Mouse (Mus musculus) heart, embryonic 13.5 days (tissue): ENCODE data around the gene Tle3. TPM values are rescaled to one million over a fixed set of nuclear protein-coding genes. Genes with fewer than 3 reads are reported as not detected.

Source experiments
- ATAC-seq: fragments of 200-750 bp; cut with Nextera tagmentation; 2 replicates; pipeline ENCODE4 v1.8.0; 2017; ENCODE audit warnings: moderate TSS enrichment; ENCODE audit not compliant: insufficient number of reproducible peaks, low FRiP score, low TSS enrichment; ENCODE audit errors: extremely low read depth
- H3K27ac ChIP-seq: fragments of 300-500 bp; sonication (generic); replicated peaks from 2 replicates; pipeline ENCODE4 v1.5.1; 2015; ENCODE audit warnings: moderate library complexity, mild to moderate bottlenecking, inconsistent platforms
- H3K27me3 ChIP-seq: fragments of 300-500 bp; sonication (generic); replicated peaks from 2 replicates; pipeline ENCODE4 v1.6.1; 2015; ENCODE audit warnings: mild to moderate bottlenecking, inconsistent platforms
- H3K36me3 ChIP-seq: fragments of 300-500 bp; sonication (generic); 2 replicates; pipeline ENCODE4 v1.6.1; 2015; ENCODE audit warnings: mild to moderate bottlenecking, inconsistent platforms
- H3K4me1 ChIP-seq: fragments of 300-500 bp; sonication (generic); 2 replicates; pipeline ENCODE4 v1.6.1; 2015; ENCODE audit warnings: inconsistent platforms
- H3K4me2 ChIP-seq: fragments of 300-500 bp; sonication (generic); 2 replicates; pipeline ENCODE4 v1.6.1; 2015; ENCODE audit warnings: inconsistent platforms, mild to moderate bottlenecking, moderate library complexity
- H3K4me3 ChIP-seq: fragments of 300-500 bp; sonication (generic); 2 replicates; pipeline ENCODE4 v1.5.1; 2015; ENCODE audit warnings: moderate library complexity, mild to moderate bottlenecking, inconsistent platforms
- H3K9ac ChIP-seq: fragments of 300-500 bp; sonication (generic); 2 replicates; pipeline ENCODE4 v1.6.1; 2015; ENCODE audit warnings: inconsistent platforms, mild to moderate bottlenecking, moderate library complexity
- H3K9me3 ChIP-seq: fragments of 300-500 bp; sonication (generic); 2 replicates; pipeline ENCODE4 v1.6.1; 2016; ENCODE audit warnings: inconsistent platforms
- WGBS: fragments of 180-500 bp; shearing (Covaris S2); methylation state at CpG from one replicate; pipeline ENCODE4 v1.1.7; 2015; ENCODE audit warnings: mixed read lengths; 5-methylcytosine and 5-hydroxymethylcytosine counted together
- polyA plus RNA-seq: library from polyadenylated mRNA; unstranded; fragments of >200 nt; fragmentation: Nextera tagmentation; extraction: Ambion mirVana; gene quantifications from 2 replicates; pipeline ENCODE4 v1.2.1, GENCODE M21; 2015

Gene Tle3
- polyA plus RNA-seq, 1 experiment from 2014 or later, result 9.1 TPM

GRCm38 (mm10) chr9:61370454-61370888 is 1.7 kb upstream of the Tle3 start:
- Histone ChIP-seq H3K27ac (peak overlapping the region; percentile 84), H3K4me3 (peak overlapping the region; percentile 81), H3K4me2 (peak overlapping the region; percentile 96), H3K4me1 (peaks cover 68% of the 10 kb centered on the region), H3K27me3 (peaks cover 49% of the 10 kb centered on the region), H3K9ac (peak overlapping the region; percentile 85), H3K9me3 (no peaks in the 10 kb centered on the region), H3K36me3 (no peaks in the 10 kb centered on the region; the same call in 1 of the 2 replicates)
- peak; percentile 79 for ATAC-seq
- WGBS, result under 1% methylated on average over 24 of the region's 25 CpGs

- Histone ChIP-seq H3K9ac (peak overlapping the region; percentile 85), H3K4me1 (peaks cover 74% of the 10 kb centered on the region), H3K36me3 (peaks cover 6% of the 10 kb centered on the region), H3K4me3 (peak overlapping the region; percentile 81), H3K27ac (peak overlapping the region; percentile 84), H3K9me3 (no peaks in the 10 kb centered on the region), H3K4me2 (peak overlapping the region; percentile 96), H3K27me3 (peaks cover 49% of the 10 kb centered on the region)
- WGBS, result 1% methylated on average over 66 of the region's 66 CpGs
- ATAC-seq, result peak; percentile 2; the same call in 1 of the 2 replicates
These were observed 1.0 kb upstream of the Tle3 start for GRCm38 (mm10) chr9:61370889-61371754.

DNA sequence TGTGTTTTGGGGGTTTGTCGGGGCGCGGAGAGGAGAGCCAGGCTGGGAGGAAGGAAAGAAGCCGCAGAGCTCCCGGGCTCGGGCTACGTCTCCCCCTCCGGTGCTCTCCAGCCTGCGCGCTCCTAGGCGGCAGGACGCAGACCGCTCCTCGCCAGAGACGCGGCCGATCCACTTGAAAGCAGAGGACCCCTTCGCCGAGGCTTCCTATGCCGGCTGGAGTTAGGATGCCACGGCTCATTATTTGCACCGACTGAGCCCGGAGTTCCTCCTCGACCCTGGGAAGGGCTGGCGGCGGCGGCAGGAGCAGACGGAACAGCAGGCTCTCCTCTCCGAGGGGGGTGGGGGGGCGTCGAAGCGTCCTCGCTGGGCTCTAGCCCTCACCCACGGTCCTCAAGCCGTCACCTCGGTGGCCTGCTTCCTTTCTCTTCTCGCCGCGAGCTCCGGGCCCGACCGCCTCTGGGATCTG is 377 bp downstream of the Tle3 start:
- Histone ChIP-seq H3K27me3 (peaks cover 49% of the 10 kb centered on the region), H3K9ac (peak overlapping the region; percentile 95), H3K4me2 (peak overlapping the region; percentile 96), H3K36me3 (peaks cover 17% of the 10 kb centered on the region), H3K4me3 (peak overlapping the region; percentile 81), H3K27ac (peak overlapping the region; percentile 87), H3K4me1 (peaks cover 87% of the 10 kb centered on the region), H3K9me3 (no peaks in the 10 kb centered on the region)
- ATAC-seq, result no peak
- WGBS, result under 1% methylated on average over 42 of the region's 42 CpGs

GRCm38 (mm10) chr9:61372976-61373633 is 939 bp downstream of the Tle3 start:
- Histone ChIP-seq H3K4me2 (peak overlapping the region; percentile 96), H3K4me1 (peaks cover 87% of the 10 kb centered on the region), H3K36me3 (peaks cover 17% of the 10 kb centered on the region), H3K9ac (peak overlapping the region; percentile 95), H3K27ac (peak overlapping the region; percentile 87), H3K9me3 (no peaks in the 10 kb centered on the region), H3K27me3 (peaks cover 49% of the 10 kb centered on the region), H3K4me3 (peak overlapping the region; percentile 81)
- ATAC-seq, result no peak
- WGBS, result 1% methylated on average over 52 of the region's 66 CpGs

DNA sequence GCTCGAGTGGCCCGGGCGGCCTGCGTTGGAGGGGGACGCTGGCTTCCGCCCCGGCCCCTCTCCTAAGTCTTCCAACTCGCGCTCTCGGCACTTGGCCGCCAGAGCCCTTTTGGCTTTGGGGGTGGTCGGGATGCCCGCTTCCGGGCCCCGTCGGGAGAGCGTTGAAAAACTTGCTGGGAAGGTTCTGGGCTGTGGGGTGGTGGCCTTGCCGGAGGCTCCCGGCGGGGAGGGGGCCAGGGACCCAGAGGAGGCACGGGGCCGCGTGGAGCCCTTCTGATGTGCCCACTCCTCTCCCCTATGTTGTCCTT is 1.4 kb downstream of the Tle3 start:
- Histone ChIP-seq H3K4me1 (peaks cover 89% of the 10 kb centered on the region), H3K4me3 (peak overlapping the region; percentile 81), H3K27me3 (peaks cover 52% of the 10 kb centered on the region), H3K36me3 (peaks cover 21% of the 10 kb centered on the region), H3K9ac (peak overlapping the region; percentile 95), H3K9me3 (no peaks in the 10 kb centered on the region), H3K4me2 (peak overlapping the region; percentile 96), H3K27ac (peak overlapping the region; percentile 87)
- WGBS, result under 1% methylated on average over 23 of the region's 23 CpGs
- no peak for ATAC-seq

DNA sequence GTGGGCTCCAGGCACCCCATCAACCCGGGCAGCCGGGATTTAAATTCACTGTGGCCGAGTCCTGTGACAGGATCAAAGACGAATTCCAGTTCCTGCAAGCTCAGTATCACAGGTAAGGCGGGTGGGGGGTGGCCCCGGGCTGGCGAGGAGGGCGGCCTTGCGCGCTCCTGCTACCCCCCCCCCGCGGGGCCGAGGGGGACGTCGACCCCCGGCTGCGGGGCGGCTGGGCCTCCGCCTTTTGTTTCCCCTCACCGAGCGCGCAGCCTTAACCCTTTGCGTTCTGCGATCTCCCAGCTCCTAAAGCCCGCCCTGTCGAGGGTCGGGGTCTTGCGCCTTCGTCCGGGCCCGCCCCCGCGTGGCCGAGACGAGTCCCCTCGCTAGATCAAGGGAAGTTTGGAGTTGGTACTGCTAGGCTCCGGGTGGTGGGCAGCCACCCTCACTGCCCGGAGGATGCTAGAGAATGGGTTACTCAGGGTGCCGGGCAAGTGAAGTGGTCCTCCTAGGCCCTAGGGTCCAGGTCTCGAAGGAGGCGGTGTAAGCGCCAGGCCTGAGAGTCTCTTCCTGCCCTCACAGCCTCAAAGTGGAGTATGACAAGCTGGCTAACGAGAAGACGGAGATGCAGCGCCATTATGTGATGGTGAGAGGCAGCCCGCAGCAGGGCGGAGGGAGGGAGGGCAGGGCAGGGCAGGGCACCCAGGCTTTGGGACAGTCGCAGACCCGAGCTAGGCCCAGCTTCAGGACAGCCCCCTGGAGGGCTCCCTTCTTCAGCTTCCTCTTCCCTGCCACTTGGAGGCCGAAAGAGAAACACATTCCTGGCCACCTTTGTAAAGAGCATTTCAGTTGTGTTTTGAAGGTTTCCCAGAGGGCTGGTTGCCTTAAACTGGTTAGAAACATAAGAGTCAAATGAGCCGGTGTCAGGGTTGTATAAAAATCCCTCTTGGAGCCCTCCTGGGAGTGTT is 2.1 kb downstream of the Tle3 start:
- Histone ChIP-seq H3K4me2 (peak overlapping the region; percentile 96), H3K27me3 (peaks cover 58% of the 10 kb centered on the region), H3K27ac (peak overlapping the region; percentile 87), H3K9me3 (no peaks in the 10 kb centered on the region), H3K36me3 (peaks cover 22% of the 10 kb centered on the region), H3K4me1 (peaks cover 89% of the 10 kb centered on the region), H3K9ac (peak overlapping the region; percentile 95), H3K4me3 (peak overlapping the region; percentile 81)
- 2% methylated on average over 51 of the region's 51 CpGs for whole genome bisulfite sequencing
- ATAC-seq, result no peak

DNA sequence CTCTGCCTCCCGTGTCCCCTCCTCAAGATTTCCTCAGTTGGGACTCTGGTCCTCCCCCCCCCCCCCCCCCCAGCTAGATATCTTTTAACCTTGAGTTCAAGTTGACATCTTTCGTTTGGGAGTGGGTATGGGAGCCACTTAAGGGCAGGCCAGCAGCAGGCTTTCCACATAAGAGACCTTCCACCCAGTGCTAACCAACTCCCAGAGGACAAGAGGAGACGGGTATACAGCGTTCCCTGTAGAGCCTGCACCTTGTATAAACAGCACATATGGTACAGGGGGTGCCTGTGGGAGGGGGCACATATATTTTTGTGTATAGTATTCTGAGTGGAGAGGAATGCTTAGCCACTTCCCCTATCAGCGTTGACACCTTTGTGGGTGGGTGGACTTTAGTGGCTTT is 2.8 kb downstream of the Tle3 start:
- Histone ChIP-seq H3K4me1 (peaks cover 89% of the 10 kb centered on the region), H3K27ac (no peak overlapping the region), H3K27me3 (peaks cover 66% of the 10 kb centered on the region), H3K4me3 (peak overlapping the region; percentile 81), H3K9me3 (no peaks in the 10 kb centered on the region), H3K4me2 (peak overlapping the region; percentile 96), H3K36me3 (peaks cover 24% of the 10 kb centered on the region), H3K9ac (peak overlapping the region; percentile 95)
- ATAC-seq, result no peak
- WGBS, result 27% methylated on average over 5 of the region's 5 CpGs

- peak overlapping the region; percentile 96 for H3K4me2 ChIP-seq
- H3K27me3 ChIP-seq, result peaks cover 66% of the 10 kb centered on the region
- H3K27ac ChIP-seq, result no peak overlapping the region
- peak overlapping the region; percentile 40; the same call in 1 of the 2 replicates for H3K9ac ChIP-seq
- H3K4me1 ChIP-seq, result peaks cover 93% of the 10 kb centered on the region
- peak overlapping the region; percentile 21 for H3K4me3 ChIP-seq
- no peaks in the 10 kb centered on the region for H3K9me3 ChIP-seq
- no peak for ATAC-seq
- 58% methylated on average over 11 of the region's 11 CpGs for WGBS
- H3K36me3 ChIP-seq, result peaks cover 24% of the 10 kb centered on the region
These were observed 3.8 kb downstream of the Tle3 start for GRCm38 (mm10) chr9:61375802-61376561.

GRCm38 (mm10) chr9:61376650-61377049 is 4.5 kb downstream of the Tle3 start:
- H3K9ac ChIP-seq, result 0 out of 2 replicates have a peak overlapping the region, but pooled peaks have one; percentile 10
- H3K4me1 ChIP-seq, result peaks cover 93% of the 10 kb centered on the region
- no peaks in the 10 kb centered on the region for H3K9me3 ChIP-seq
- no peak overlapping the region for H3K27ac ChIP-seq
- H3K27me3 ChIP-seq, result peaks cover 70% of the 10 kb centered on the region
- peaks cover 24% of the 10 kb centered on the region for H3K36me3 ChIP-seq
- H3K4me2 ChIP-seq, result peak overlapping the region; percentile 96; the same call in 1 of the 2 replicates
- no peak for ATAC-seq
- WGBS, result 66% methylated on average over 3 of the region's 3 CpGs
- no peak overlapping the region for H3K4me3 ChIP-seq
